Mouse (Mus musculus) limb, embryonic 11.5 days (tissue): ENCODE results near the gene Hyal3. TPM values are rescaled to one million over a fixed set of nuclear protein-coding genes. Genes with fewer than 3 reads are reported as not detected.

Source experiments
- ATAC-seq: fragments of 200-750 bp; cut with Nextera tagmentation; 2 replicates; pipeline ENCODE4 v1.8.0; 2017; ENCODE audit warnings: low read depth; ENCODE audit not compliant: insufficient number of reproducible peaks, low FRiP score, low TSS enrichment
- DNase-seq: peaks from one replicate; pipeline ENCODE4 v3.0.0-alpha.2; 2015; ENCODE audit warnings: low spot score
- H3K27ac ChIP-seq: fragments of 300-500 bp; sonication (generic); replicated peaks from 2 replicates; pipeline ENCODE4 v1.5.1; 2014; ENCODE audit warnings: low read depth, mild to moderate bottlenecking, low read length
- H3K27me3 ChIP-seq: fragments of 300-500 bp; sonication (generic); 2 replicates; pipeline ENCODE4 v1.6.1; 2014; ENCODE audit warnings: mild to moderate bottlenecking, low read length, mixed read lengths; ENCODE audit not compliant: control insufficient read depth, insufficient read depth
- H3K36me3 ChIP-seq: fragments of 300-500 bp; sonication (generic); 2 replicates; pipeline ENCODE4 v1.6.1; 2014; ENCODE audit warnings: mild to moderate bottlenecking, low read length, moderate library complexity, mixed read lengths; ENCODE audit not compliant: control insufficient read depth, insufficient read depth
- H3K4me1 ChIP-seq: fragments of 300-500 bp; sonication (generic); 2 replicates; pipeline ENCODE4 v1.6.1; 2014; ENCODE audit warnings: low read length, mixed read lengths; ENCODE audit not compliant: control insufficient read depth, insufficient read depth
- H3K4me2 ChIP-seq: fragments of 300-500 bp; sonication (generic); 2 replicates; pipeline ENCODE4 v1.6.1; 2014; ENCODE audit warnings: low read depth, mild to moderate bottlenecking, moderate library complexity; ENCODE audit not compliant: severe bottlenecking
- H3K4me3 ChIP-seq: fragments of 300-500 bp; sonication (generic); 2 replicates; pipeline ENCODE4 v1.5.1; 2014; ENCODE audit warnings: low read depth, low read length
- H3K9ac ChIP-seq: fragments of 300-500 bp; sonication (generic); 2 replicates; pipeline ENCODE4 v1.6.1; 2014; ENCODE audit warnings: mild to moderate bottlenecking, low read length
- H3K9me3 ChIP-seq: fragments of 300-500 bp; sonication (generic); 2 replicates; pipeline ENCODE4 v1.6.1; 2016; ENCODE audit warnings: low read length; ENCODE audit not compliant: control insufficient read depth
- WGBS: fragments of 180-500 bp; shearing (Covaris S2); extraction: QIAGEN DNeasy Blood & Tissue Kit; methylation state at CpG from one replicate; pipeline ENCODE4 v1.1.7; 2014; 5-methylcytosine and 5-hydroxymethylcytosine counted together
- polyA plus RNA-seq: library from polyadenylated mRNA; unstranded; fragments of >200 nt; fragmentation: Nextera tagmentation; extraction: Ambion mirVana; gene quantifications from 2 replicates; pipeline ENCODE4 v1.2.1, GENCODE M21; 2014

Gene Hyal3
- polyA plus RNA-seq, 1 experiment from 2014 or later: 0.57 TPM

DNA sequence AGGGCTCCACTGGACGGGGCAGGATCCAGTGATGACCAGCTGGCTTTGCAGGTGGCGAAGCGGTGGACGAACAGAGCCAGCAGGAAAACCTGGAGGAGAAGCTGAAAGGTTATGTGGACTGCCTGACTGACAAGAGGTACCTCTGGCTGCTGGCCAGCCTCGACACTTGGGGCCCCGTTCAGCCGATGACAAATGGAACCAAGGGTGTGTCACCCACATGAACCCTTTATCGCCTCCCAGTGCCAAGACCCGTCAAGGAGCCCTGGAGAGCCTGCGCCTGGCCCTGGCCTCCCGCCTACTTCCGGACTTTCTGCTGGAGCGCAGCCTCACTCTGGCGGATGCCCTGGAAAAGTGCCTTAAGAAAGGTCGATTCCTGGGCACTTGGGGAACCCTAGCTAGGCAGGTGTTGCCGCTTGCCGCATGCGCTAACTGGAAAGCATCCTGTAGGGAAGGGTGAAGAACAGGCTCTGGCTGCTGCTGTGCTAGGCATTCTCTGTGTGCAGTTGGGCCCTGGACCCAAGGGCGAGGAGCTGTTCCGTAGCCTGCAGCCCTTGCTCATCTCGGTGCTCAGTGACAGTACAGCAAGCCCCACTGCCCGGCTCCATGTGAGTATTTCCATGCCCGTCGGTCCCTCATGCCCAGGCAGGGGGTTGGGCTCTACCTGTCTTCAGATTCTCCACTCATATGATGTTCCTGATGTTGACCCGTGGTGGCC is 9.6 kb downstream of the Hyal3 start:
- Histone ChIP-seq H3K27me3 (no peaks in the 10 kb centered on the region), H3K4me2 (no peak overlapping the region), H3K36me3 (peaks cover 27% of the 10 kb centered on the region), H3K9me3 (no peaks in the 10 kb centered on the region), H3K27ac (no peak overlapping the region), H3K4me3 (no peak overlapping the region), H3K9ac (no peak overlapping the region), H3K4me1 (peaks cover 4% of the 10 kb centered on the region)
- 93% methylated on average over 25 of the region's 25 CpGs for WGBS
- DNase-seq (no peak), ATAC-seq (no peak)

GRCm38 (mm10) chr9:107590773-107591060 is 10.1 kb downstream of the Hyal3 start:
- 93% methylated on average over 6 of the region's 6 CpGs for WGBS
- no peaks in the 10 kb centered on the region for H3K9me3 ChIP-seq

GRCm38 (mm10) chr9:107593101-107593976 is 12.7 kb downstream of the Hyal3 start:
- DNase-seq (no peak), ATAC-seq (no peak)
- Histone ChIP-seq H3K4me3 (no peak overlapping the region), H3K9ac (no peak overlapping the region), H3K4me2 (no peak overlapping the region), H3K4me1 (peaks cover 2% of the 10 kb centered on the region), H3K36me3 (peaks cover 27% of the 10 kb centered on the region), H3K27ac (no peak overlapping the region), H3K9me3 (no peaks in the 10 kb centered on the region), H3K27me3 (no peaks in the 10 kb centered on the region)
- 82% methylated on average over 11 of the region's 11 CpGs for WGBS

More at GRCm38 (mm10) chr9:107590773-107591060, 10.1 kb downstream of the Hyal3 start:
- Histone ChIP-seq H3K27me3 (no peaks in the 10 kb centered on the region), H3K4me3 (no peak overlapping the region), H3K9ac (no peak overlapping the region), H3K27ac (no peak overlapping the region), H3K4me2 (no peak overlapping the region), H3K36me3 (peaks cover 27% of the 10 kb centered on the region), H3K4me1 (peaks cover 4% of the 10 kb centered on the region)
- DNase-seq (no peak), ATAC-seq (no peak)

GRCm38 (mm10) chr9:107594281-107595062 is 13.9 kb downstream of the Hyal3 start:
- ATAC-seq (no peak), DNase-seq (no peak)
- Histone ChIP-seq H3K36me3 (peaks cover 27% of the 10 kb centered on the region), H3K4me2 (no peak overlapping the region), H3K27me3 (no peaks in the 10 kb centered on the region), H3K4me1 (no peaks in the 10 kb centered on the region), H3K27ac (no peak overlapping the region), H3K9me3 (no peaks in the 10 kb centered on the region), H3K4me3 (no peak overlapping the region), H3K9ac (no peak overlapping the region)
- 75% methylated on average over 8 of the region's 8 CpGs for WGBS

DNA sequence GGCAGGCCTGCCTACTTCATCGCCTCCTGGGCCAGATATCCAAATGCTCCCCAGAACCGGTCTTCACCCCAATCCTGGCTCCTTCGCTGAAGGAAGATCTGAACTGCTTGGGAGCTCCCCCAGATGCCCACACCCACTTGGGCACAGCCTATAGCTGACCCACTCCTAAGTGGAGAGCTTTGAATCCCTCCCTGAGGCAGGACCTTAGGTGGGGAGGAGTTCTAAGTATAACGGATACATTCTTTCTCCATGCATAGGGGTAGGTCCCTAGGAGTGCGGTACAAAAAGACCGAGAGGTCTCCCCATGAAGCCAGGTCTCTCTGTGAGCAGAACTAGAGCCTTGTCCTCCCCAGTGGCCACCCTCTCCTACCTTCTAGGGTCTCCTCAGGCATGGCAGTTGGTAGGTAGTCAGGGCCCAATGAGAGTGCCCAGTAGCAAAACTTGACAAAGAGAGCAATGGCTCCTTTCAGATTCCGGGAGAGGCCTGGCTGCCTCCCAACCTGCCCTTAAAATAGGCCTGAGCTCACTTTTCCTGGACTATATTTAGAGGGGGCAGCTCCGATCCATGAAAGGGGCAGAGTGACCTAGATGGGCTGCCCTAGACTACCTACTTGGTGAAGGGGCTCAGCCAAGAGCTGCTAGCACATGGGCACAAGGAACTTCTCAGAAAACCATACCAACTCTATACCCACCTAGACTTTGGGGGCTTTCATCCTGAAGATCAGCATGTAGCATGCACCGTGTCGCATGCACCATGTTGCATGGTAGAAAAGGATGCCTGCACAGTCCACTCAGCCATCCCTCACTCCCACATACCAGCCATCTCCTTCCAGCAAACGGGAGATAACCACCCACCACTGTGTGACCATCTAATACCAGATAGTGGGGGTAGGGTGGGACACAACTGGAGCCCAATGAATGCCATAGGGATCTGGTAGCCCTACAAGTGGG is 16.3 kb downstream of the Hyal3 start:
- no peak for ATAC-seq
- Histone ChIP-seq H3K27ac (no peak overlapping the region), H3K36me3 (peaks cover 12% of the 10 kb centered on the region), H3K4me3 (no peak overlapping the region), H3K27me3 (no peaks in the 10 kb centered on the region), H3K4me1 (no peaks in the 10 kb centered on the region), H3K9me3 (no peaks in the 10 kb centered on the region), H3K4me2 (no peak overlapping the region), H3K9ac (no peak overlapping the region)
- WGBS: 92% methylated on average over 11 of the region's 11 CpGs
- DNase-seq: no peak

- 77% methylated on average over 5 of the region's 5 CpGs for WGBS
- Histone ChIP-seq H3K9me3 (no peaks in the 10 kb centered on the region), H3K27me3 (no peaks in the 10 kb centered on the region), H3K36me3 (peaks cover 5% of the 10 kb centered on the region), H3K4me3 (no peak overlapping the region), H3K27ac (no peak overlapping the region), H3K9ac (no peak overlapping the region), H3K4me2 (no peak overlapping the region), H3K4me1 (peaks cover 4% of the 10 kb centered on the region)
- DNase-seq: no peak
- ATAC-seq: no peak
Observed at GRCm38 (mm10) chr9:107598385-107598784, 17.8 kb downstream of the Hyal3 start.

GRCm38 (mm10) chr9:107599433-107599832 is 18.8 kb downstream of the Hyal3 start:
- peaks cover 10% of the 10 kb centered on the region for H3K4me1 ChIP-seq
- WGBS: 87% methylated on average over 9 of the region's 9 CpGs

More at GRCm38 (mm10) chr9:107599433-107599832, 18.8 kb downstream of the Hyal3 start:
- ATAC-seq: no peak
- Histone ChIP-seq H3K36me3 (no peaks in the 10 kb centered on the region; the same call in 1 of the 2 replicates), H3K9ac (no peak overlapping the region), H3K27me3 (no peaks in the 10 kb centered on the region), H3K4me2 (no peak overlapping the region), H3K9me3 (no peaks in the 10 kb centered on the region), H3K27ac (no peak overlapping the region), H3K4me3 (no peak overlapping the region)
- no peak for DNase-seq
